Mouse (Mus musculus) megakaryocyte, adult 5-6 weeks (primary cell): Measurements from ENCODE around the gene Stat5a. TPM values are rescaled to one million over a fixed set of nuclear protein-coding genes. Genes with fewer than 3 reads are reported as not detected.

Experiments
- ATAC-seq: 2 replicates; pipeline ENCODE4 v1.8.0; 2016; ENCODE audit warnings: mild to moderate bottlenecking, inconsistent platforms; ENCODE audit not compliant: poor library complexity, severe bottlenecking
- total RNA-seq, 2 experiments: library from RNA; stranded (forward) in 1 of 2; stranded (reverse) in 1 of 2; fragments of 153-499, 151-499 nt in 1 of 2; fragments of 221-1000, 200-1000 nt in 1 of 2; gene quantifications; 2 replicates each; pipeline versions ENCODE4 v1.2.3 to v1.2.4; 2015 to 2017

Gene Stat5a
- total RNA-seq, 2 experiments from 2014 or later = 20.0 to 23.7 TPM

DNA sequence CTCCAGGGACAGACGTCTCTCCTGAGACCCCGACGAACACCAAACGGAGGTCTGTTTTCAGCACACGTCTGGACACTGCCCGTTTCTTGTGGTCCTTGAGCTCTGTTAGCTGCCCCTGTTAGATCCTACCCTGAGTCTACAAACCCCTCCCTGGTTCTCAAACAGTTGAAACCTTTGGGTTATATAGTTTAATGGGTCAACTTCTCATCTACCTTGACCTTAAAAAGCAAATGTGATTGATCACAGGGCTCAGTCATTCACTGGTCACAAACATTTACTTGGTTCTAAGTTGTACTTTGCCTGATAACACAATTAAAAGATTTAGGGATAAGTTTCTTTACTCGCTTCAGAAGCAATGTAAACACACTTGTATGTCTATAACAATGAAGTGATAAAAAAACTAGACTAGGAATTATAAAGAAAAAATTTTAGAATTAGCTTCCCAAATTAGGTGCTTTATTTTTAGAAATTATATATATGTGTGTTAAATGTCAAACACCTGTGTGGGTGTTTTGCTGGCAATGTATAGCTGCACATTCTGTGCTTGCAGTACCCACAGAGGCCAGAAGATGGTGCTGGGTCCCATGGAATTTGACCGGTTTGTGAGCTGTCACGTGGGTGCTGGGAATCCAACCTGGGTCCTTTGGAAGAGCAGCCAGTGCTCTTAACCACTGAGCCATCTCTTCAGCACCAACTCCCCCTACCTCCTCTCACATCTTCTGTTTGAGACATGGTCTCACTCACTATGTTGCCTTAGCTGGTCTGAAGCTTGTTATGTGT lies 22.0 kb upstream of the Stat5a start:
- no peak for ATAC-seq

DNA sequence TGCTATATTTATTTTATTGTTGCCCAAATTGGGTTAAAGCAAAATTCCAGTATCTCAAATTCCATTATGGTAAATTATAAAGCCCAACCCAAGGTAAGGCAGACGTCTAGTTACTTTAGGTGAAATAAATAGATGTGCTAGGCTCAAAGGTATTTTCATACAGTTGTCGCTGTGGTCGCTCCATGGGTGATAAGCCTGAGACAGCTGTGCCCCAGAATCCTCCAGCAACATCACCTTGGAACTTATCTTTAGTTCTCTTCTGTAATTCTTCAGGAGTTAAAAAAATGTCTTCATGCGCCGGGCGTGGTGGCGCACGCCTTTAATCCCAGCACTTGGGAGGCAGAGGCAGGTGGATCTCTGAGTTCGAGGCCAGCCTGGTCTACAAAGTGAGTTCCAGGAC lies 20.3 kb upstream of the Stat5a start:
- ATAC-seq = no peak

DNA sequence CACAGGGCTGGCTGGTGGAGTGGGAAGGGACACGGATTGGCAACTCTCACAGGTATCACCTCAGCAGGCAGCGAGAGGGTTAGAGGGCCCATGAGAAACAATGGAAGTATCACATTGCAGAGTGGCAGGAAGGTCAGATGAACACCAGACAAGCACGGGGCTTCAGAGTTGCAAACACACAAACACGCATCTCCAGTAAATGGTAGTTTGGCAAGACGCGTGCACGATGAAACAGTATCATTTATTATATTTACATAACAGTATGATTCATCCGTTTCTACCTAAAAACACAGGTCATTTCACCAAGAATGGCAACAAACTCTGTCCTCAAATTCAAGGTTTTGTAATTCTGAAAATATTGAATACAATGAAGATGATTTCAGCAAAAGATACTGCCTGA lies 19.6 kb upstream of the Stat5a start:
- no peak for ATAC-seq

DNA sequence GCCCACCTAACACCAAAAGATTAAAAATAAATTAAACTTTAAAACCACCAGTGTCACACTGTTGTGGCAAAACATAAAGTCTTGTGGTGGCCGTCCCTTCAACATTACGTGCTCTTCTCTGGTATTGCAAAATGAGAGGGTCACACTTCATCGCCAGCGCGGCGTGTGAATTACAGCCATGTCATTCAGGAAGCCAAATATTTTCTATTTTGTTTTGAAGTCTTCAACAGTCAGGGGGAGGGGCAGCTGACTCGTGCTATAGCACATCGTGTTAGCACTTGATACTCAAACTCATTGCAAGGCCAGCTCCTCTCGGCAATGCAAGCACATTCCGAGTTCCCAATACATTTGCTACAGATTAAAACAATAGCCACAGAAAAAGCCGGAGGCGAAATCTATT lies 18.3 kb upstream of the Stat5a start:
- ATAC-seq = peak; percentile 86

DNA sequence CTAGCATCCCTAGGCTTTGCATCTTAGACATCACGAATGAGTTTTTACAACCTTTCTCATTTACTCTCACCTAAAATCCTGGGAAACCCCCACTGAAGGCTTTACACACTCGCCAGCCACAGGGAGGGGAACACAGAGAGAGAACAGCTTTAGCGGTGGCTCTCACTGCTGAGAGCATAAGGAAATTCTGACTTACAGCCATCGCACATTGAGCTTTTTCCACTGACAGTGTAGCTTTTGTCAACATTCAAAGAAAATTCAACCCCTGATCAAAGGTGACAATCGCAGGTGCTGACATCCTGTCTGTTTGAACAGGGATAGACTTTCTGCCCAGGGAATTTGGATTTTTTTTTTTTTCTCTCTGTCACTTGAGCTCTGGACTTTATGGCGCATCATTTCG lies 17.1 kb upstream of the Stat5a start:
- ATAC-seq = no peak

DNA sequence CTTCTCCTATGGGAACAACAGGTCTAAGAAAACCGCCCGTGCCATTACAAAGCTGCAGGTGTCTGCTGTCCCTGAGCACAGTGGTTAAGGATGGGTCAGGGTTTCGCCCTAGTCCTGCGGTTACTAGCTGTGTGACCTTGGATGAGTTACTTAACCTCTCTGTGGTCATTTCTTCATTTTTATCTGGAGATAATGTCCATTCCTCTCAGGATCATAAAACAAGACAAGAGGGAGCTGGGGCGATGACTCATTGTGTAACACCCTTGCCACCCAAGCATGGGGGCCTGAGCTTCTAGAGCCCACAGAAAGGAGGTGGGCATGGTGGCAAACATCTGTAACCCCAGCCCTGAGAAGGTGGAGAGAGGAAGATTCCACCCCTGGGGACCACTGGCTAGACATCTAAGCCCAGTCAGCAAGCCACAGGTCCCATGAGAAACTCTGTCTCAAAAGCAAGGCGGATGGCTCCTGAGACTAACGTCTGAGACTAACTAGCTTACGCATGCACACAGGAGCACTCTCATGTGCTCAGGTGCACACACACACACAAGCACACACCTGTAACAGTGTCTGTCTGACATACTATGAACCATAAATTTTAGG lies 16.0 kb upstream of the Stat5a start:
- ATAC-seq = no peak

DNA sequence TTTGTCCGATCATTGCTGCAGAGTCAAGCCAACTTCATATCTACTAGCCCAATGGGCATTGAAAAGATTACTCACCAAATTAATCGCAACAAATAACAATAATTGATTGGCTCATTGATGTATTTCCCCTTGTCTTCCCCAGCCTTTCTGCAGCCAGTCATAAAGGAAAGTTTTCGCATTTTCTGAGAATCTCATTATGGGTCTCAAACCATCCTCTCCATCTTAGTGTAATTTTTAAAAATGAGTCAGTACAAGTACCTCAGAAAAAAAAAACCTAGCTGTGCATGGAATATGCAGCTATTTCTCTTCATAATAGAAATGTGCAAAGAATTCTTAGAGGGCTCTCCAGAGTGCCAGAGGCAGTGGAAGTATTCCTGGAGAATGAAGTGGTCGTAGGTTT lies 15.0 kb upstream of the Stat5a start:
- no peak for ATAC-seq

DNA sequence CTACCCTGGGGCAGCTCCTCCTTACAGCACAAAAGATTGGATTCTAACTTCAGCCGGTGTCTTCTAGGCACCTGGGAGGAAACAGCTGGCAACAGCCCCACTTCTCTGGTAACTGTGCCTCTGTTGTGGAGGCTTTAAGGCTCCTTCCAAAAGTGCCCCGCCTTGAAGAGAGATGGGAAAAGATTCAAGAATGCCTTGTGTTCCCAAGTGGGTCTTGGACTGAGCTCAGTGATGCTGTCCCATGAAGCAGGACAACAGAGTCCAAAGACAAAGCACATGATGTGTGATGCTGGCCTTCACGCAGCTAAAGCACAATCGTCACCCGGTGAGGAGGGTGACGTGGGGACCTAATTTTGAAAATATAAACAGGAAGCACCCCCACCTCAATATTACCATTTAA lies 13.4 kb upstream of the Stat5a start:
- ATAC-seq = no peak

DNA sequence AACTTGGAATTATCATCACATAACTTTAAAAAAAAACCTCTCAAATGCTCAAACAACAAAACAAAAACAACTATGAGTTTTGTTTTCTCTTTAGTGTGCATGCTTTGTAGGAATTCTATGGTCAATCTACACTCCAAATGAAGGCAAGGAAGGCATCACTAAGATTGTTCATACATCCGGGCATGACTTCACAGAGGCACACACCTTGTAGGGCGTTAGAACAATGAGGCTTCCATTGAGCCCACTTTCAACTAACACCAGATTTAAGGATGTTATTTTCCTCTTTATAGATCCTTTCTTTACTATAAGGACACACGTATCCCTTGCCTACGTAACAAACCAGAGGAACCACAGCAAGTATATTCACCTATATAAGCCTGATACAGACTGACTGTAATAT lies 11.6 kb upstream of the Stat5a start:
- ATAC-seq = peak; percentile 6; the same call in 1 of the 2 replicates

DNA sequence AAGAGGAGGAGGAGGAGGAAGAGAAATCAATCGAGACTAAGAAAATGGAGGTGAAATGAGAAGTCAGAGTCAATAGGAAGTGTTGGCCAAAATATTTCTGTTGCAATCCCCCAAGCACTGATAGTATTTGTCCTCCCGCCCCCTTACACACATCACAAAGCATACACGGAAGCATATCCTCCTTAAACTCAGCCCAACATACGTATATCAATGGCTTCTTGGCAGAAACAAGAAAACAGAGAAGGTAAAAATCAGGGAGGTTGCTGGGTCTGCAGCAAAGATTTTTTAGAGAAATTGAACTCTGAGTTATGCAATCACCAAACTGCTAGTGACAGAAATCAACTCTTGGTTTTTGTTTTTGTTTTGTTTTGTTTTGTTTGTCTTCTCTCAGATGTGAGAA lies 11.1 kb upstream of the Stat5a start:
- peak; percentile 68 for ATAC-seq

DNA sequence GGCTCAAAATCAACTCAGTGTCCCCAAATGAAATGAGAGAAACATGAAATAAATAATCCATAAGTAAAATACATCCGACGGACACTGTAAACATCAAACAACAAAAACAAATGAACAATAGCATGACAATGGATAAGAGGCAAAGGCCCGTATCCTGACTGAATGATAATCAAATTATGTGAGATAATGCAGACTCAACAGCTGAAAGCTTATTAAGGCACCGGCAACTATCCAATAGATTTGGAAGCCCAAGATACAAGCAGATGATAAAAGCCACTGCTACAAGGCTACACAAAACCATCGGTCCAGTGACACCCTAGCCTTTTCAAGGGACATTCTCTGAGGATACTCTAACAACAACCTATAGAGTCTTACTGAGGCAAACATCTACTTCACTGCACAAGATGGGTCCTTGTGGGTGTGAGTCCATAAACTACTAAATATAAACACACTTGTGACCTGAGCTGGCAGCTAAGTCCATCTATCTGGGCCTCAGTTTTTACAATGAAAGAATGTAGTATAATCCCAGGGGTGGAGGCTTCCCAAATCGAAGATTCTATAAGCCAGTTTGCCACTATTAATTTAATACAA lies 10.3 kb upstream of the Stat5a start:
- ATAC-seq = no peak

DNA sequence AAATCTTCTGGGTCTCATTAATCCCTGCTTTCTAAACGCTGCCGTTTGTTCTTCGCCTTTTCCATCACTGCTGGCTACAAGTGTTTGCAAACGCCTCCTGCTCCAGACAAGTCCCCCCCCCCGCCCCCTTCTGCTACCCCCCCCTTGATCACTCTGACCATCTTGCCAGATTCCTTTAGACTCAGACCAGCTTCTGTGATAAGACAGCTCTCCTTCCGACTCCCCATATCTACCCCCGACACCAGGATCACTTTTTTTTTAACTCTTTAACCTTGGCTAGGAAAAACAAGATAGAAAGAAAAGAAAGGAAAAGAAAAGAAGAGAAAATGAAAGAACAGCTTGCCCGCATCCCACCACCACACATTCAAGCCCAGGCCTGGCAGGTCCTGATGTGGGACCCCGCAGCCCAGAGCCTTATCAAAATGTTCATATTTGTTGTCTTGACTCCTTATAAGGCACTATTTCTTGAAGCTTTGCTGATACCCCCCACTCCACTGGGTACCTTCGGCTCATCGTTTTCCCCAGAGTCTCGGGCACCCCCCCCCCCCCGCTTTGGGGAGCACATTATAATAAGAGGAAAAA lies 9.6 kb upstream of the Stat5a start:
- no peak for ATAC-seq

DNA sequence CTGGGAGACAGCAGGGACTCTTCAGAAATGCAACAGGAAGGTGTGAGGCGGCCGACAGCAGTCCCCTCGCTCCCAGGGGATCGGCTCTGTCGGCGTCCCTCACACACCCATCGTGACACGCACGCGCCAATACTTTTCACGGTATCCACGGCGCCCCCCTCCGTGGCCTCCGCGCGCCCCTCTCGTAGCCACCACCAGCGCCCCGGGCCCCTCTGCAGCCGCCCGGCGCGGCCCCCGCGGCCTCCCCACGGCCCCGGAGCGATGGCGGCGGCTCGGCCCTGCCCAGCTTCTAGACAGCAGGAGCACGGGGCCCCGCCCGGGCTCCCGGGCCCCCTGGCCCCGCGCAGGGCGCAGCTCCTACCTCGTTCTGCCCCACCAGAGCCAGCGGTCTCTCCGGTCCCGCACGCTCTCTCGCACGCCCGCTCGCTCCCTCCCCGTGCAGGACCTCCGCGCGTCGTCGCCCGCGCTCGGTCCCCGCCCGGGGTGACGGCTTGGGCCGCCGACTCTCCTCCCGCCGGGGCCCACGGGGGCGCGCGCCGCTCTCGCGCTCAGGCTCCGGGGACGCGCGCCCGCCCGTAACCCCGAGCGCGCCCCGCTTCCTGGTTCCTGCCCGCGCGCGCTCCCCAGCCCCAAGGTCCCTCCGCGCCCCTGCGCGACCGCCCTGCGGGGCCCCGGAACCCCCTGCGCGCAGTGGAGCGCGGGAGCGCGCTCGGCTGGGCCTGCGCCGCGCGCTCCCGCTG lies 8.9 kb upstream of the Stat5a start, which contains the start of gene Stat5b:
Gene Stat5b (minus strand): TSS at position 687 of the 740 bp plus-strand sequence.
- peak; percentile 82 for ATAC-seq

DNA sequence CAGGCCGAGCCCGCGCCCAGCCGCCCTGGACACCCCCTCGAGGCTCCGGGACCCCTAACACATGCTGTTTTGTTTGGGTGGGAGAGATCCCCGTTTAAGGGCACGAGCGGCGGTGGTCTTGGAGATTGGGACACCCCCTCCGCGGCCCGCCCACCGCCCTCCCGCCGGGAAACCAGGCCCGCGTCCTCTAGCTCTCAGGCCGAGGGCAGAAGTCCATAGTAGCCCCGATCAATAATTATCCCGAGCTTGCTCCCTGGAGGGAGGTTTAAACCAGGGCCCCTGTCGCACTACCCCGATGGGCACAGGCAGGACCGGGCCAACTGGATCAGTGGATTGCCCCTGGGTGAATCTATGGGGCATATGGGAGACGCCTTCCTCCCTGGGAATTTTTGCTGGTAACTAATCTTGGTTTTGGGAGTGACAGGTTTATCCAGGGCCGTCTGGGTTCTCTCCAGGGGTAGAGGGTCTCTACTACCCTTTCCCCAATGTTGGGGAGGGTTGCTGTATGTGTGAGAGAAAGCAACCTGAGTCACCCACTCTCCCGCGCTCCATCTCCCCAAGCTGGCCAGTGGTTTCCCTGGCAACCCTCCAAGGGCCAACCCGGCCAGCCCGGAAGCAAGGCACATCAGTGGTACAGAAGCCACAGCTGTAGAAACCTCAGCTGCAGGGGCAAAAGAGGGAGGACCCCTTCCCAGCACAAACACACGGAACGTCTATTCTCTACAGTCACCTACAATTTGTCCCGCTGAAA lies 8.2 kb upstream of the Stat5a start:
- no peak for ATAC-seq

DNA sequence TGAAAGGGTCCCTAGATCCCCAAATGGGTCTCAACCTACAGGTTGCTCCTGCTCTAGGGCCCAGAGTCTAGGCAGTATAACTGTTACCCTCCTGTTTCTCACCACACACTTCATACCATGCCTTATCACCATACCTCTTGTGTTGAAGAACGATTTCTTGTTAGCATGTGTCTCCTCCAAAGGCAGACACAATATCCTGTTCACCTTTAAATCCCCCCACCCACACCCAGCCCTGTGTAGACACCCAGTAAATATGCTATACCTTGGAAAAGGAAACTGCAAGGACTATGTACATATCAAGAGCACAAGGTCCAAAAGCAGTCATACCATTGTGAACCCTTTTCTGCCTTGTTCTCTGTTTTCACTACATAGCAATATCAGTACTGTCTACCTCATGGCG lies 7.1 kb upstream of the Stat5a start:
- no peak for ATAC-seq

DNA sequence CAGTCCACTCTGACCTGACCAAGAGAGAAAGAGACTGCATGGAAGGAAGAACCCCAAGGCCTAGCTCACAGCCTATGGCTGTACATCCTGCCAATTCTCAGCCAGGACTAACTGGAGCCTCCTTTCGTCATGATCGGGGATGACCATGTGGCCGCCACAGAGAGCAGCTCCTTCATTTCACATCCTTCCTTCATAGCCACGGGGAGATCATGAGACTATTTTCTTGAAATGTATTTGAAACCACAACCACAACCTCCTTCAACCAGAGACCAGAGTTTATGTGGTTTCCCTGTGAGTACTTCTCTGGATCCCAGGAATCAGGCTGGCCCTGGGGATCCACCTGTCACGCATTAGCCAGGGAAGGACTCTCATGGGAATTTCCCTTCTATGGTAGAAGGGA lies 6.1 kb upstream of the Stat5a start:
- ATAC-seq = no peak

DNA sequence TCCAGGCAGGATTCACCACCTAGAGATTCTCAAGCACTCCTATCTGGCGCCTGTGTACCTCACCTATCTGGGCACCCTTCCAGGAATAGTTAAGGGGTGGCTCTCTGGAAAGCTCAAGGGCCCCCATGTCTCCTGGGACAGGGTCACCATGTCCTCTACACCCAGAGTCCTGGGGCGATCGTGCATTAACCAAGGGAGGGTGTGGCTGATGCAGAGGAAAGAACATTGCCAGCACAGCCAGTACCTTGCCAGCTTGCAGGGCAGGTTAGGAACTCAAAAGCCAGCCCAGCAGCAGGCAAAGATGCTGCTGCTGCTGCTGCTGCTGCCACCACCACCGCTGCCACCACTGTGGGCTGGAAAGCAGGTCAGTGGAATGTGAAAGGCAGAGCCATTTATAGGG lies 4.9 kb upstream of the Stat5a start:
- ATAC-seq = no peak

DNA sequence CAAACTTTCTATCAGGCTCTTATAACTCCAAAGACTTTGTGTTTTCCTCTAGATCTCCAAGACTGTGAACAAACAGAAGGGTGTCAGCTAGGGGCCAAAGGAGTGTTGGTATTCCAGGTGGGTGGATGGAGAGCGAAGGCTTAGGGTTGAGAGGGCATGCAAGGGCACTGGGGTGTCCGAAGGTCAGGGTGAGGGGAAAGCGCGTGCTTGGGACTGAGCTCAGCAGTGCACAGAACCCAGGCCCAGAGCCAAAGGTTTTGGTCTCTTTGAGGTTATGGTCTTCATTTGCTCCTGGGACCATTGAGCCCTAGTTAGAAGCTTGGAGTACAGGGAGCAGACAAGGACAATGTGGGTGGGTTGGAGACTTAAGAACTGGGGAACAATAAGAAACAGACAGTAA lies 4.0 kb upstream of the Stat5a start:
- no peak for ATAC-seq

DNA sequence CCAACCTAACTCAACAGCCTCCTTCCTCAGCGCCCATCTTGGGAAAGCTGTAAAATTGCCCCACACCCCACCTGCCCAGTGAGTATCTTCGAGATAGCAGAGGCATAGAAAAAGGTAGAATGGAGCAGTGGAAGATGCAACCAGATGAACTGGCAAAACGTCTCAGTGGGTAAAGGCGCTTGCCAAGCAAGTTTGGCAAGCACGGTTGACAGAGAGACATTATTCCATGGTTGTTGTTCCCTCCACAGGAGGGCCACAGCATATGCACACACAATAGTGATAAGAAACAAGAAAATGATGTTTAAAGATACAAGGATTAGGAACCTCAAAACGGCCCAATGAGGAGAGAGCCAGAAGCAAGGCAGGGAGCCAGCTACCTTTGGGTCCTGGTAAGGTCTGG lies 1.2 kb upstream of the Stat5a start:
- no peak for ATAC-seq

DNA sequence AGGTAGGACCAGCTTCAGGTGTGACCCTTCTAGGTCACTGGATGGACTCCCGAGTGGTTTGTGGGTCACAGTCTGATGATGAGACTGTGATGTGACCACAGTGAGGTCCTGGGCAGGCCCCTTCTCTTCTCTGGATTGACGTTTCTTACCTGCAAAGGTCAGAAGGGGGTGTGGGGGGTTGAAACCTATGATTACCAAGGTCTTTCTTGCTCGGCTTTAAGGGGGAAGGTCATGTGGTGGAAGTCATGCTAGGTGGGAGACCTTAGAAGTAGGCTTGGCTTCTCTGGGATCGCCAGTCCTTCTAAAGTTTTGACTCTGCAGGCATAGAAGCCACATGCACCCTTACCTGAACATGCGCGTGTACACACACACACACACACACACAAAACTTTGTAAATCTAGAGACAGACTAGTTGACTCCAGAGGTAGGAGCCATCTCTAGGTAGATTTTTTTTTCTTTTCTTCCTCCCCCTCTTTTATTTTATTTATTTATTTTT lies 476 bp downstream of the Stat5a start:
- ATAC-seq = no peak
